13 mouse cellular contexts compared by ENCODE assay signal in the genomic region with DNA sequence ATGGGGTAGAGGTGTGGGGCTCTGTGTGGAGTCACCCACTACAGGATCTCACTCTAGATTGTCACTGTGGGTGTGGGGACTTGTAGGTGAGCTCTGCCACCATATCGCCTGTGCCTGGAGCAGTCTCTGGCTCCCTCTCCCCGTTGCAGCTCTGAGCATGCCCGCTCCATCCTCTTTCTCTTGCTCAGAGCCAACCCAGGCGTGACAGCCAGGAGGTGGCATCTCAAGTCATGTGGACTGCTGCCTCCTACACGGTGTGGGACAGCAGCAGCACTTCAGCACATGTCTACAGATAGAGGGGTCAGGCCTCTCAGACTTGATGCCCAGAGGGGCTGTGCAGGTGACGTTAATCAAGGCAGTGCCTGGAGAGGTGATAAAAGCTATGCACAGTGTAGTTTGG. TPM values are rescaled to one million over a fixed set of nuclear protein-coding genes. Genes with fewer than 3 reads are reported as not detected.
A peak's percentile ranks its signal among the peaks of the same experiment; 100 is the strongest.
DNase-seq lines count a peak whose midpoint lies in the region; ATAC-seq lines count a peak whose summit lies in the region.
"Had no signal": no experiment of that assay in that cellular context is flagged by ENCODE, and none has a peak within 500 bp of the region (broad histone marks: within the 10 kb centered on the region; RNA-seq: fewer than 3 reads in every experiment).

No protein-coding gene starts in this region.

- H3K4me1 ChIP-seq in kidney, embryonic 16.5 days (ENCODE audit: insufficient read depth, low read length), result peaks cover 41% of the 10 kb centered on the region
- H3K4me1 ChIP-seq in hindbrain, embryonic 13.5 days (replicated peaks), result peaks cover 51% of the 10 kb centered on the region

- no peak overlapping the region for H3K4me2 ChIP-seq in kidney, embryonic 16.5 days (replicated peaks; ENCODE audit: low read depth, low read length)
- H3K4me2 ChIP-seq in hindbrain, embryonic 13.5 days, result no peak overlapping the region
- H3K4me2 ChIP-seq: forebrain, embryonic 13.5 days; limb, embryonic 15.5 days had no signal

- no peak for DNase-seq in kidney, adult 9 months
- peak; percentile 10 to 13 for DNase-seq in right cerebral cortex, adult 2 months (ENCODE audit: low spot score in 2 of 2)
- DNase-seq in right cerebral cortex, adult 18-20 months, result no peak
- no peak for DNase-seq in cerebellum, adult 9-10 months
- DNase-seq: cerebellum, adult 11-12 months; heart, postnatal 36 days; lung, adult 2 months had no signal

- peak; percentile 75 for ATAC-seq in kidney, embryonic 16.5 days (ENCODE audit: low FRiP score, low TSS enrichment)
- ATAC-seq in hindbrain, embryonic 13.5 days (ENCODE audit: low FRiP score), result no peak
- no peak for ATAC-seq in granulocyte monocyte progenitor cell, adult 5-6 weeks (replicated peaks; ENCODE audit: poor library complexity, severe bottlenecking)
- ATAC-seq: forebrain, embryonic 13.5 days had no signal

- 36% methylated on average over 6 of the region's 6 CpGs for WGBS in kidney, embryonic 16.5 days
- 65% methylated on average over 6 of the region's 6 CpGs for WGBS in hindbrain, embryonic 13.5 days

- H3K36me3 ChIP-seq in kidney, embryonic 16.5 days (ENCODE audit: insufficient read depth, low read length), result no peaks in the 10 kb centered on the region
- H3K36me3 ChIP-seq in hindbrain, embryonic 13.5 days, result no peaks in the 10 kb centered on the region
- H3K36me3 ChIP-seq: limb, embryonic 15.5 days had no signal

- no peak overlapping the region for H3K9ac ChIP-seq in kidney, embryonic 16.5 days (replicated peaks; ENCODE audit: low read length)
- H3K9ac ChIP-seq in hindbrain, embryonic 13.5 days, result no peak overlapping the region
- H3K9ac ChIP-seq: forebrain, embryonic 13.5 days; limb, embryonic 15.5 days had no signal

- no peak overlapping the region for H3K27ac ChIP-seq in kidney, embryonic 16.5 days (ENCODE audit: low read length)
- H3K27ac ChIP-seq in hindbrain, embryonic 13.5 days, result 0 out of 2 replicates have a peak overlapping the region, but pooled peaks have one; percentile 58
- H3K27ac ChIP-seq: forebrain, embryonic 13.5 days; limb, embryonic 15.5 days had no signal

- no peaks in the 10 kb centered on the region for H3K9me3 ChIP-seq in kidney, embryonic 16.5 days (ENCODE audit: low read length)
- no peaks in the 10 kb centered on the region for H3K9me3 ChIP-seq in hindbrain, embryonic 13.5 days
- H3K9me3 ChIP-seq: forebrain, embryonic 13.5 days; limb, embryonic 15.5 days had no signal

- no peaks in the 10 kb centered on the region for H3K27me3 ChIP-seq in kidney, embryonic 16.5 days (ENCODE audit: insufficient read depth, low read length)
- no peaks in the 10 kb centered on the region for H3K27me3 ChIP-seq in hindbrain, embryonic 13.5 days
- H3K27me3 ChIP-seq: forebrain, embryonic 13.5 days; limb, embryonic 15.5 days had no signal

- H3K4me3 ChIP-seq in kidney, embryonic 16.5 days (ENCODE audit: low read length), result no peak overlapping the region
- no peak overlapping the region for H3K4me3 ChIP-seq in hindbrain, embryonic 13.5 days
- H3K4me3 ChIP-seq: forebrain, embryonic 13.5 days; limb, embryonic 15.5 days had no signal

RNA-seq across cellular contexts. Expression of a gene that starts 57.4 kb away (rescaled TPM):
- 6.8 and 7.5 TPM in 2 replicates for polyA plus RNA-seq in kidney, embryonic 16.5 days (2015; fragmentation: Nextera tagmentation; extraction: Ambion mirVana)
- 12.8 and 13.1 TPM in 2 replicates for polyA plus RNA-seq in hindbrain, embryonic 13.5 days (2015; fragmentation: Nextera tagmentation; extraction: Ambion mirVana)
- 6.0 TPM in 1 of 2 replicates, not detected in the other for total RNA-seq in granulocyte monocyte progenitor cell, adult 5-6 weeks (2014; fragmentation: Nextera tagmentation)
- 0.30 and 1.4 TPM in 2 replicates for total RNA-seq in granulocyte monocyte progenitor cell, adult 5-6 weeks (2017)
- total RNA-seq: CH12.LX had no signal

Comparison
In these comparisons a context has a peak if more than half of its experiments do, and no peak if none do; other contexts are left out.
1. DNase-seq: peak in right cerebral cortex, adult 2 months (2 of 2); none in kidney, adult 9 months (single experiment), right cerebral cortex, adult 18-20 months (single experiment) and cerebellum, adult 9-10 months (single experiment).